In the genomic region with DNA sequence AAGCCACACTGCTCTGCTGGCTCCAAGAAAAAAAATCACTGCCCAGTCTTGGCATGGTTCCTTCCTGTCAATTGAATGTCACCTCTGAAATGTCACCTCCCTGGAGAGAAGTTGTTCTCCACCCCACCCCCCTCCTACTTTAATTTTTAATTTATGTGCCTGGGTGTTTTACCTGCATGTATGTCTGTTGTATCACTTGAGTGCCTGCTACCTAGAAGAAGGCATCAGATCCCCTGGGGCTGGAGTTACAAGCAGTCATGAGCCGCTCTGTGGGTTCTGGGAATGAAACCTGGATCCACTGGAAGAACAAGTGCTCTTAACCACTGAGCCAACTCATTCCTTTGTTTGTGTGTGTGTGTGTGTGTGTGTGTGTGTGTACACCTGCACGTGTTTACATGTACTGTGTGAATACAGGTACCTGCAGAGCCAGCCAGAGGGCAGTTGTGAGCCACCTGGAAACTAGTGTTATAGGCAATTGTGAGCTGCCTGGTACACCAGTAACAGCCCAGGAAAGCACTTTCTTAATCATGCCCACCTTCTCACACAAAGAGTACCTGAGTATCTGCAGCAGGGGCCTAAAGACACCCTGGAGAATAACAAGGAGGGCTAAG, we compare ENCODE assay signal across 9 mouse cellular contexts.
DNase-seq lines count a peak whose midpoint lies in the region; ATAC-seq lines count a peak whose summit lies in the region.
"Had no signal": no experiment of that assay in that cellular context is flagged by ENCODE, and none has a peak within 500 bp of the region (broad histone marks: within the 10 kb centered on the region; RNA-seq: fewer than 3 reads in every experiment).

No protein-coding gene starts in this region.

- no peak for DNase-seq in intestine, embryonic 14.5 days (ENCODE audit: low spot score)
- DNase-seq in hindbrain, embryonic 14.5 days (ENCODE audit: low spot score), result no peak
- DNase-seq in midbrain, embryonic 14.5 days, result no peak
- no peak for DNase-seq in adrenal gland, adult (ENCODE audit: inconsistent age in 2 of 2, low spot score in 1 of 2)
- DNase-seq: layer of hippocampus, adult 9-11 months had no signal

- H3K4me3 ChIP-seq in intestine, embryonic 14.5 days (ENCODE audit: low read depth, low read length), result no peak overlapping the region
- H3K4me3 ChIP-seq in intestine, embryonic 16.5 days (ENCODE audit: low read length), result no peak overlapping the region
- H3K4me3 ChIP-seq in embryonic facial prominence, embryonic 15.5 days (replicated peaks), result no peak overlapping the region
- H3K4me3 ChIP-seq in hindbrain, embryonic 14.5 days (replicated peaks; ENCODE audit: low read length), result no peak overlapping the region
- H3K4me3 ChIP-seq in midbrain, embryonic 14.5 days (replicated peaks; ENCODE audit: low read depth, low read length), result no peak overlapping the region

- no peaks in the 10 kb centered on the region for H3K36me3 ChIP-seq in intestine, embryonic 14.5 days (ENCODE audit: control insufficient read depth, insufficient read depth, low read length)
- H3K36me3 ChIP-seq in intestine, embryonic 16.5 days (ENCODE audit: control insufficient read depth, insufficient read depth, low read length), result no peaks in the 10 kb centered on the region
- no peaks in the 10 kb centered on the region for H3K36me3 ChIP-seq in embryonic facial prominence, embryonic 15.5 days
- no peaks in the 10 kb centered on the region for H3K36me3 ChIP-seq in hindbrain, embryonic 14.5 days (replicated peaks; ENCODE audit: control insufficient read depth, insufficient read depth)
- H3K36me3 ChIP-seq in midbrain, embryonic 14.5 days (ENCODE audit: control insufficient read depth, insufficient read depth, low read length), result no peaks in the 10 kb centered on the region

- no peaks in the 10 kb centered on the region for H3K27me3 ChIP-seq in intestine, embryonic 14.5 days (replicated peaks; ENCODE audit: control insufficient read depth, insufficient read depth, low read length)
- H3K27me3 ChIP-seq in intestine, embryonic 16.5 days (replicated peaks; ENCODE audit: control insufficient read depth, insufficient read depth, low read length), result no peaks in the 10 kb centered on the region
- H3K27me3 ChIP-seq in embryonic facial prominence, embryonic 15.5 days, result no peaks in the 10 kb centered on the region
- H3K27me3 ChIP-seq in hindbrain, embryonic 14.5 days (ENCODE audit: control insufficient read depth, insufficient read depth, low read length), result no peaks in the 10 kb centered on the region
- no peaks in the 10 kb centered on the region for H3K27me3 ChIP-seq in midbrain, embryonic 14.5 days (ENCODE audit: control insufficient read depth, insufficient read depth, low read length)

- H3K4me1 ChIP-seq in intestine, embryonic 14.5 days (replicated peaks; ENCODE audit: control insufficient read depth, insufficient read depth, low read length), result peaks cover 17% of the 10 kb centered on the region
- peaks cover 16% of the 10 kb centered on the region for H3K4me1 ChIP-seq in intestine, embryonic 16.5 days (ENCODE audit: control insufficient read depth, insufficient read depth, low read length)
- H3K4me1 ChIP-seq in embryonic facial prominence, embryonic 15.5 days, result peaks cover 27% of the 10 kb centered on the region
- peaks cover 29% of the 10 kb centered on the region for H3K4me1 ChIP-seq in hindbrain, embryonic 14.5 days (replicated peaks; ENCODE audit: control insufficient read depth, insufficient read depth, low read length)
- H3K4me1 ChIP-seq in midbrain, embryonic 14.5 days (ENCODE audit: control insufficient read depth, insufficient read depth, low read length), result peaks cover 22% of the 10 kb centered on the region

- no peak for ATAC-seq in intestine, embryonic 14.5 days (replicated peaks; ENCODE audit: low FRiP score, low TSS enrichment, low read depth)
- no peak for ATAC-seq in intestine, embryonic 16.5 days
- ATAC-seq in embryonic facial prominence, embryonic 15.5 days (ENCODE audit: insufficient number of reproducible peaks, low FRiP score, low TSS enrichment, low read depth), result 0 out of 2 replicates have a peak, but pooled peaks have one; percentile 20
- 0 out of 2 replicates have a peak, but pooled peaks have one; percentile 21 for ATAC-seq in hindbrain, embryonic 14.5 days (ENCODE audit: low FRiP score)
- ATAC-seq in midbrain, embryonic 14.5 days (ENCODE audit: low FRiP score, low TSS enrichment), result 0 out of 2 replicates have a peak, but pooled peaks have one; percentile 18
- no peak for ATAC-seq in inflammation-experienced regulatory T-cells, adult 6 months
- no peak for ATAC-seq in frontal cortex, adult (ENCODE audit: low TSS enrichment)

- no peak overlapping the region for H3K9ac ChIP-seq in intestine, embryonic 14.5 days (ENCODE audit: low read length)
- no peak overlapping the region for H3K9ac ChIP-seq in intestine, embryonic 16.5 days (ENCODE audit: low read depth, low read length)
- H3K9ac ChIP-seq in embryonic facial prominence, embryonic 15.5 days, result no peak overlapping the region
- no peak overlapping the region for H3K9ac ChIP-seq in hindbrain, embryonic 14.5 days
- no peak overlapping the region for H3K9ac ChIP-seq in midbrain, embryonic 14.5 days (replicated peaks; ENCODE audit: low read length)

- no peaks in the 10 kb centered on the region for H3K9me3 ChIP-seq in intestine, embryonic 14.5 days (ENCODE audit: control insufficient read depth, low read length)
- H3K9me3 ChIP-seq in intestine, embryonic 16.5 days (ENCODE audit: control insufficient read depth, low read length), result no peaks in the 10 kb centered on the region
- H3K9me3 ChIP-seq in embryonic facial prominence, embryonic 15.5 days (replicated peaks), result no peaks in the 10 kb centered on the region
- H3K9me3 ChIP-seq in hindbrain, embryonic 14.5 days (ENCODE audit: control insufficient read depth, low read length), result no peaks in the 10 kb centered on the region
- no peaks in the 10 kb centered on the region for H3K9me3 ChIP-seq in midbrain, embryonic 14.5 days (ENCODE audit: control insufficient read depth, low read length)

- H3K4me2 ChIP-seq in intestine, embryonic 14.5 days (ENCODE audit: low read length), result 0 out of 2 replicates have a peak overlapping the region, but pooled peaks have one; percentile 14
- H3K4me2 ChIP-seq in intestine, embryonic 16.5 days (ENCODE audit: low read depth, low read length), result no peak overlapping the region
- H3K4me2 ChIP-seq in embryonic facial prominence, embryonic 15.5 days (replicated peaks), result no peak overlapping the region
- no peak overlapping the region for H3K4me2 ChIP-seq in hindbrain, embryonic 14.5 days (replicated peaks)
- H3K4me2 ChIP-seq in midbrain, embryonic 14.5 days (ENCODE audit: low read length), result no peak overlapping the region

- H3K27ac ChIP-seq in intestine, embryonic 14.5 days (ENCODE audit: low read depth), result no peak overlapping the region
- H3K27ac ChIP-seq in intestine, embryonic 16.5 days (ENCODE audit: low read length), result no peak overlapping the region
- H3K27ac ChIP-seq in embryonic facial prominence, embryonic 15.5 days (replicated peaks), result peak overlapping the region; percentile 76; the same call in 1 of the 2 replicates
- peak overlapping the region; percentile 75; the same call in 1 of the 2 replicates for H3K27ac ChIP-seq in hindbrain, embryonic 14.5 days
- H3K27ac ChIP-seq in midbrain, embryonic 14.5 days (replicated peaks; ENCODE audit: low read depth, low read length), result peak overlapping the region; percentile 10; the same call in 1 of the 2 replicates

- WGBS in intestine, embryonic 14.5 days, result 88% methylated on average over 2 of the region's 2 CpGs
- WGBS in intestine, embryonic 16.5 days, result 93% methylated on average over 2 of the region's 2 CpGs
- 65% methylated on average over 2 of the region's 2 CpGs for WGBS in embryonic facial prominence, embryonic 15.5 days
- WGBS in hindbrain, embryonic 14.5 days, result 74% methylated on average over 2 of the region's 2 CpGs
- 88% methylated on average over 2 of the region's 2 CpGs for WGBS in midbrain, embryonic 14.5 days

Comparison
In these comparisons a context has a peak if more than half of its experiments do, and no peak if none do; other contexts are left out.
1. ATAC-seq: peak in embryonic facial prominence, embryonic 15.5 days (single experiment), hindbrain, embryonic 14.5 days (single experiment) and midbrain, embryonic 14.5 days (single experiment); none in intestine, embryonic 14.5 days (single experiment), intestine, embryonic 16.5 days (single experiment), inflammation-experienced regulatory T-cells, adult 6 months (single experiment) and frontal cortex, adult (single experiment).
2. H3K27ac ChIP-seq: peak in embryonic facial prominence, embryonic 15.5 days (single experiment), hindbrain, embryonic 14.5 days (single experiment) and midbrain, embryonic 14.5 days (single experiment); none in intestine, embryonic 14.5 days (single experiment) and intestine, embryonic 16.5 days (single experiment).